Mouse (Mus musculus) inflammation-experienced regulatory T-cells, adult 6 months (primary cell): ENCODE results near the gene Tcl1b5. TPM values are rescaled to one million over a fixed set of nuclear protein-coding genes. Genes with fewer than 3 reads are reported as not detected.

Experiments used
- ATAC-seq: one replicate; pipeline ENCODE4 v1.8.0; 2017
- polyA plus RNA-seq, 3 experiments: library from polyadenylated mRNA; unstranded; fragments of 100-300 nt; shearing (Covaris generic); gene quantifications; one replicate each; pipeline ENCODE4 v1.2.1; 2017

Gene Tcl1b5
- polyA plus RNA-seq, 3 experiments from 2014 or later: not detected

- ATAC-seq: no peak
These were observed 33.1 kb downstream of the Tcl1b5 start for GRCm38 (mm10) chr12:105209231-105209630.

GRCm38 (mm10) chr12:105217101-105217760 is 41.1 kb downstream of the Tcl1b5 start:
- ATAC-seq: no peak

- ATAC-seq: no peak
These were observed 46.6 kb downstream of the Tcl1b5 start, which contains the start of gene Tcl1 for GRCm38 (mm10) chr12:105222601-105223319. Tcl1 (minus strand) TSS chr12:105222793.

- ATAC-seq: no peak
These were observed 48.6 kb downstream of the Tcl1b5 start for GRCm38 (mm10) chr12:105224621-105225320.

Other genes starting within 250 kb of the Tcl1b5 start
- gene Syne3, start 166.5 kb upstream of the Tcl1b5 start, polyA plus RNA-seq: 1 to 10 TPM; 2.2 to 5.4 (median 3.0) TPM
- 1 to 10 TPM; 4.0 to 6.9 (median 6.6) TPM for gene Glrx5, start 143.7 kb upstream of the Tcl1b5 start, polyA plus RNA-seq
- not detected for gene Tcl1b2, start 30.3 kb upstream of the Tcl1b5 start, polyA plus RNA-seq
- gene Tcl1b1, start 16.7 kb upstream of the Tcl1b5 start, polyA plus RNA-seq: not detected
- not detected for gene Tcl1b3, start 14.7 kb downstream of the Tcl1b5 start, polyA plus RNA-seq
- not detected for gene Tcl1b4, start 25.6 kb downstream of the Tcl1b5 start, polyA plus RNA-seq
- not detected for gene Tcl1, start 46.4 kb downstream of the Tcl1b5 start, polyA plus RNA-seq
- gene Tunar, start 157.5 kb downstream of the Tcl1b5 start, polyA plus RNA-seq: not detected